Mouse (Mus musculus) left cerebral cortex, adult 8-10 months (tissue): ENCODE results near the gene Mettl22. TPM values are rescaled to one million over a fixed set of nuclear protein-coding genes. Genes with fewer than 3 reads are reported as not detected.

ENCODE experiments used
- DNase-seq, 2 experiments: peaks; one replicate each; pipeline ENCODE4 v3.0.0; 2022; ENCODE audit warnings: low spot score in 2 of 2
- total RNA-seq, 4 experiments: library from RNA; stranded (reverse); gene quantifications; 2 replicates each; pipeline ENCODE4 v1.2.4; 2022

Gene Mettl22
- total RNA-seq, 4 experiments from 2014 or later = 25.5 to 28.8 (median 27.7) TPM

DNA sequence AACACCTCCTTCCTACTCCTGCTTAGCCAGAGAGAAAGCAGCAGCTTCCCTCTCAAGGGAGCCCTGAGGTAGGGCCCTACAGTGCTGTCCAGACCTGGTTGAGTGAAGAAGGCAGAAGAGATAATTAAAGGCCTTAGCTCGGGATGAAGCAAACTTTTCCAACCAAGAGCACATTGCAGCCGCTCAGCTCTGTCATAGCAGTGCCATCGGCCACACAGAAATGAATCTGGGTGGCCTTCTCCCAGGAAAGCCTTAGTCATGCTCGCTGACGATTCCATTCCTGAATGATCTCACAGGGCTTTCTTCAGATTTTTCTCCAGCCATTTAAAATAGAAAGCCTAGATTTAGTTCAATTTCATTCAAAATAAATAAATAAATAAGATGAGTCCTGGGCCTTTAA is 39.3 kb downstream of the Mettl22 start:
- no peak for DNase-seq

DNA sequence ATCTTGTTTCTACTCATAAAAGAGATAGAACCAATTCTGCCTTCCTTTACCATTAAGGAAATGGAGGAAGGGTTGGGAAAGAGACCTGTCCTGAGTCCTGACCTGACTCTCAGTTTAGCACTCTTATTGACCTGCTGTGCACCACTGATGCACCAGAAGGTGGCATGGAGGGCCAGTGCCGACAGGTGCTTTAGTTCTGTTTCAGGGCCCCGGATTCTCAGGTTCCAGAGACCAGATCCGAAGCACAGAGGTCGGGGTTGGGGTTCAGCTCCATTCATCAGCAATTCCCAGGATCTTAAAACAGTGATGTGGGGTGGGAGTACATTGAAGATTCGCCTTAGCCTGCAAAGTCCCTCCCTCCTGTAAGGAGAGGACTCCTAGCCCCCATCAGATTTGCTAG is 42.2 kb downstream of the Mettl22 start:
- DNase-seq = no peak

DNA sequence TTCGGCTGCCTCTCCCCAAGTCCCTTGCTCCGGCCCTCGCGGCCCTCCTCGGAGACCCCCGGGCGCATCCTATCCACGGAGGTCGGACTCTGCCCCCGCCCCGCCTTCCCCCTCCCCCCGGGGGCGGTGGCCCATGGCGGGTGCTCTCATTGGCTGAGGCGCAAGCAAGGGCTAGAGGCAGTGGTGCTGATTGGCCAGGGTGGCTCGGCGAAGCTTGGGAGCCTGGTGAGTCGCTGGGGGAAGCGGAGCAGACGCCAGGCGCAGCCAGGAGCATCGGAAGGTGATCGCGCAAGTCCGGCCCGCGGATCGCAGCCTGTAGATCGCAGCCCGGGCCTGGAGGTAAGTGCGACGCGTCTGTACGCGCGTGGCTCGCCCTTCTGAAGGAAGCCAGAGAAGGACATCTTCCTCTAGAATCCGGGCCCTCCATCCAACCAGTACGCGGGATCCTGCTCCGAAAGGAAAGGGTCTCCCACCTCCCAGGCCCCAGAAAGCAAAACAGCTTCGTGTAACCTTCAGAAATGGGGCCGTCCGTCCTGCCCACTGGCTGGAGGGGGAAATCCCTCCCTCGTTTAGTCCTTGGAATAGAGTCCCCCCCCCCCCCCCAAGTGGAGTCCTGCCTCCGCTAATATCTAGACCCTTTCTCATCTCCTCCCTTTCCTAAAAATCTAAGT is 42.8 kb downstream of the Mettl22 start, which contains the start of gene Abat:
Gene Abat, plus strand, starts transcription at position 194 of the 671 bp plus-strand sequence.
- DNase-seq = peak; percentile 88 to 96

DNA sequence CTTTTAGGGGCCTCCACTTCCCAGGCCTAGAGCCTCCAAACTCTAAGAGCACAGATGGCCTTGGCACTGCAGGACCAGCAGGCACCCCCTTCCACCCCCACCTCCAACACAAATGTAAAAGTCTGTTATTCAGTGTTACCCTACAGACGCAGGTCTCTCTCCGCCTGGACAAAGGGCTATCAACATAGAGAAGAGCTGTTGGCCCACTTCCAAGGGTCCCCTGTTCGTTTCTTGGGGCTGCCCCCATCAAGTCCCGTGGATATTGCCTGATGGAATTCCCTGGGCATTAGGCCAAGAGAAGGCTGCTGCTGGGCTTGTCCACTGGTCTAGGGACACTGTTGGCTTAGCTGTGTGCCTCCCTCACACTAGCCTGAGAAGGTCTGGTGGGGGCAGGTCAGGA is 43.6 kb downstream of the Mettl22 start:
- DNase-seq = peak in 1 of 2 experiments; percentile 17

DNA sequence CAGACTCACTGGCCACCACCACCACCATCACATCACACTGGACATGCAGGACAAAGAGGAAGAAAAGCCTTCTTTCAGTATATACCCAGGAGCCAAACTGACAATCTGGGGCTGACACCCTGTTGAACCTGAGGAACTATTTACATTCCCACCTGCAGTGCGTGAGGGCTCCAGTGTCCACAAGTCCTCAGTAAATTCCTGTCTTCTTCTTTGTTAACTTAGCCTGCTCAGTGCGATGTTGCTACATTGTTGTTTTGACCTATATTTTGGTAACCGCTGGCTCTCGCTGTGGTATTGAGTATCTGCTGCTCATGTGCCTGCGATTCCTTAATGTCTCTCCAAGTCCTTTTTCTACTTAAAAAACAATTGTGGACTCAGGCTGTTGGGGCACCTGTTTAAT is 49.9 kb downstream of the Mettl22 start:
- DNase-seq = no peak

DNA sequence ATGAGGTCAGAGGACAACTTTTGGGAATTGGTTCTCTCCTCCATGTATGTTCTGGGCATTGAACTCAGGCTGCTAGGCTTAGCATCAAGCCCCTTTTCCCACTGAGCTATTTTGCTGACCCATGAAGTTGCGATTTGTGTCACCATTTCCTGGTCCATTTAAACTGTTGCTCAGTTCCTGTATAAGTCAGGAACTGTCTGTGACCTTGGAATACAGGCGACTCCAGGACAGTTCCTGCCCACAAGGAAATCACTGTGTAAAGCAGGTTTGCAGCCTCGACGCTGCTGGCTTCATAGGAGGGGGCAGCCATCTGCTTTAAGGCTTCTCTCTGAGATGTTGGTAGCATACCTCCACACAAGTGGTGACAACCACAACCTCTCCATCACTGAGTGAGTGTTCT is 50.7 kb downstream of the Mettl22 start:
- no peak for DNase-seq

DNA sequence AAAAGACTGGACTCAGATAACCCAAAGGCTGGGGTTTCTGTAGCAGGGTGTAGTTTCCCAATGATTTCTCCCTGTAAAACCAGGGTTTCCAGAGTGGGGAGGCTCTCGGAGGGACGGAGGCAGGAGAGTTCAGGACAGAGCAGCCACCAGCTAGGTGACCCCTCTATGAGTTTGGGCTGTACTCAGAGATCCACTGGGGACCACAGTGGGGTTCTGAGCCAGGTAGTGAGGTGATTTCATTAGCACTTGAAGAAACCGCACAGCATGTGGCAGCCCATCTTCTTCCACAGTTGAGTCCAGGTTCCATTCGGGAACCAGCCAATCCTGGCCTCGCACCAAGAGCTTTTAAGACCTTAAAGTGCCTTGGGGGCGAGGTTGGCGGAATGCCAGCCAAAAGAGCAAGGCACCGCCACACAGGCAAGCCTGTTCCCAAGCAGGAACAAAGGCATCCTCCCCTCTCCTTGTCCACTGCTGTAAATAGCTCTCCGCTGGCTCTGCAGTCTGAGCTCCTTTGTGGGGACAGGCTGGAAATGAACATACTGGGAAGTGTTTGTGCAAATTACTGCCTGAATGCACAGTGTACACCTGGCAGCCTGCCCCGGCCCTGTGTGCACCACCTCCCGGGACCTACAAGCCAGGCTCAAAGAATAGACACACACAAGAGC is 53.0 kb downstream of the Mettl22 start:
- peak in 1 of 2 experiments; percentile 64 for DNase-seq

DNA sequence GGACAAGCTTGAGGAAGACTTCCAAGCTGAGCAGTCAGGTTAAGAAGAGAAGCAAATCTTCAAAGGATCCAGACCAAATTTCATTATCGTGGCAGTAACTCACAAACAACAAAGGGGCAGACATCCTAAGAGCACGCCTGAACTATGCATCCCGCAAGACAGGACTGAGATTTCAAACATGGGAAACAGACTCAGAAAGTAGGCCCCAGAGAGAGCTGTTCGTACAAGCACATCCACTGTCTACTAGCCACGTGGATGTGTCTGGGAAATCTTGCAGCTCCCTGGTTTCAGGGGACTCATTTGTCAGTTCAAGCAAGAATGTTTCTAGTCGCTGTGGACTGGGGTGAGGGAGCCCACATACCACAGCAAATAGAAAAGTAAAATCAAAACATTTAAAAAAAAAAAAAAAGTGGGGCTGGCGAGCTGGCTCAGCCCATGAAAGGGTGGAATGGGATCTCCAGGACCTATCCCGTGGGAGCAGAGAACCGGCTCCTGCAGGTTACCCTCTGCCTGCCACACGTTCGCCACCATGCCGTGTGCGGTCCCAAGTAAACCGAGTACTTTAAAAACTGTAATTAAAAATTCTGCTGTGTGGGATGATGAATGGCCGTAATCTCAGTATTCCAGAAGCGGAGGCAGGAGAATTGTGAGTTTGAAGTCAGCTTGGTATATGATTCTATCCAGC is 53.7 kb downstream of the Mettl22 start:
- DNase-seq = no peak

DNA sequence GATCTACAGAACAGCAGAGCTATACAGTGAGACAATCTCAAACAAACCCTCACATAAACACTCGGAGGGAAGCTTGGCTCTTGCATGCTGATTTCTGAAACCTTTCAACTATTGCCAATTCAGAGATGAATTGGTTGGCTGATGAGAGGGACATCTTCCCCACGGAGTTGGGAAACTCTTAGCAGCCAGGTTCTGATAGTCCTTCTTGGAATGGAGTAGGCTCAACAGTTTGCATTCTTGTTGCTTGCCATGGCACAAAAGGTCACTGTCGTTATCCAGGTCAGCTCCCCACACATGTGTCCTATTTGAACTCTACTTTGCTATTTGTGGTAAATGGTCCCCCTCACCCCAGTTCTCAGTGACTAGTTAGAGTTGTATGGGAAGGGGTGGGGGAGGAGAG is 54.7 kb downstream of the Mettl22 start:
- no peak for DNase-seq

DNA sequence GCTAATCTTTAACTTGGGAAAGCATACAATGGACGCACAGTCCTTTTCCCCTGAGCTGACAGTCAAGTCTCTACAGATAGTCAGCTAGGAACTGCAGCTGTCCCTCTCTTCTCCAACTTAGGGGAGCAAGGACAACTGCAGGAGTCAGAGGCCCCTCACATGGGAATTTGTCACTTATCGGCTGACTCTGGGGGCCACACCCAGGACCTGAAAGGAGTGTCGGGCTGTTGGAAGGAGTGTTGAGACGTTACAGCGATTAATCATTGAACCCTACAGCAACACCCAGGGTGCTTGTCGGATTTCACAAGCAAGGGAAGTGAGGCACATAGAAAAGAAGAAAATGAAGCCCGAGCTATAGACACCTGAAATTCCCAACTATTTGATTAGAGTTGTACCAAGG is 55.3 kb downstream of the Mettl22 start:
- no peak for DNase-seq

DNA sequence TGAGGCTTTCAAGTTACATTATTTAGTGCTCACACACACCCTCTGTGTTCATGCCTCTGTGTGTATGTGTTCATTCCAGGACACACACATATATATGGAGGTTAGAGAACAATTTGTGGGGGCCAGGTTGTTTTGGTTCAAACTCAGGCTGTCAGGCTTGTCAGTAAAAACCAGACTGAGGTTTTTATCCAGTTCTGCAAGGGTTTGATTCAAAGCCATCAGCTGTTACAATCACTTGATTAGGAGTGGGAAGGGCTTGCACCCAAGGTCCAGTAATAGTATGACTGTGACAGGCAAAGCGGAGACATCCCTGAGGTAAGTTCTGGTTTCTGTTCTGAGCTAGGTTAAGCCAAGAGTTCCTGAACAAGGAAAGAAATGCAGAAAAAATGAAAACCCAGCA is 58.8 kb downstream of the Mettl22 start:
- DNase-seq = no peak

DNA sequence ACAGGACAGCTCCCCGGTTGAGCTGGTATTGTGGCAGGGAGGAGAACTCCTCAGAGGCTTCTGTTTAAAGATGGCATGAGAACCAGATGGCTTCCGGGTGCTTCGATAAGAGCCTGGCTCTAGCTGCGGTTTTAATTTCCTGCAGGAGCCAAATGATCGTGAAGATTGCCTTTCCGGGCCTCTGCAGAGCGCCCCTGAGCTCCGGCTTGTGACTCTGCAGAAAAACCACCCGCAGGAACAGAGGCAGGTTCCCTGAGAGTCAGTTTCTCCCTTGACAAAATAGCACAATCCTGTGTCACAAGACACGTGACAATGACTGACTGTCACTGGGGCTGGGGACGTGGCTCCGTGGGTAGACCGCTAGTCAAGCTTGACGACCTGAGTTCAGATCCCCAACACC is 59.4 kb downstream of the Mettl22 start:
- DNase-seq = no peak

DNA sequence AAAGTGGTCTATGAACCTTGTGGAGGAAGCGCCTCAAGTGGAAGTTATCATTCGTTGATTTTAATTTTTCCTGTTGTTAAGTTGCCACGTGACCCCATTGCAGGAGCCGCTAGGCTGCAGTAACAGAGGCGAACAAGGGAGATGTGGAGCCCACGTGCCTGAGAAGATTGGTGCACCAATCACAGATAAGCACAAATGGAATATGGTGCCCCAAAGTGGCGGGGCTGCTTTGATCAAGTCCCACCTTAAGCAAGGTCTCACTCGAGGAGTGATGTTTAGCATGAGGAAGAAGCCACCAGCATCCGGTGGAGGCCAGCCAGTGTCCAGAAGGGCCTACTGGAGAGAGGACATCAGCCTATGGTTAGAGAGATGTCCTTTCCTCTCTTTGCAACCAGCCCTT is 61.9 kb downstream of the Mettl22 start:
- no peak for DNase-seq

DNA sequence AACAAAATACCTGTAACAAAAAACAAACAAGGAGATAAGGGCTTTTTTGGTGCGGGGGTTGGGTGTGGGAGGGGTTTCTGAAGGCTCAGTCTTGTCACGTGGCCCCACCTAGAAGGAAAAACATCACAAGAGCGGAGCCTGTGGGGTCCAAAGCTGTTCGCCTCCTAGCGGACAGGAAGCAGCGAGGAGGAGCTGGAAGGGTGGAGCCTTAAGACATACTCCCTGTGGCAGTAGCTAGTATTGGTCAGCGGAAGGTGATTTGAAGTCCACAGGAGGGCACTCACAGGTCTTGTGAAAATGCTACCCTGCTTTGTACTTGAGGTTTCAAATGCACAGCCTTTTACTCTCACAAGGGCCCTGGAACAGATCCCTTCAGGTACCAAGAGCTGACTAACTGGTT is 62.3 kb downstream of the Mettl22 start:
- DNase-seq = no peak

DNA sequence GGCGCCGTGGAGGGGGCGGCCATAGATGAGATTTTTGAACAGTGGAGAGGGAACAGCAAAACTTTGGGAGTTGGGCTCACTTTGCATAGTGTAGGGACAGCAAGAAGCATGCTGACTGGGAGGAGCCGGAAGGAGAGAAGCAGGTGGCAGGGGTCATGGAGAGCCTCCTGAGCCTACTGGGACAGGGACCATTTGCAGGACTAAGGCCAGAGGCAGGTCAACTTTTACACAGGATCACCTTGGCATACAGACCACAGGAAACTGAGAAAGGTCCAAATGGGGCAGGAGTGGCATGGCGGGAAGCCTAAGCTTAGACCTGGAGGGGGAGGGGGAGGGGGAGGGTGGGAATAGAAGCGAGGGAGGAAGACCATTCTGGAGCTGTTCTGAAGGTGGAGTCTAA is 62.9 kb downstream of the Mettl22 start:
- DNase-seq = no peak

DNA sequence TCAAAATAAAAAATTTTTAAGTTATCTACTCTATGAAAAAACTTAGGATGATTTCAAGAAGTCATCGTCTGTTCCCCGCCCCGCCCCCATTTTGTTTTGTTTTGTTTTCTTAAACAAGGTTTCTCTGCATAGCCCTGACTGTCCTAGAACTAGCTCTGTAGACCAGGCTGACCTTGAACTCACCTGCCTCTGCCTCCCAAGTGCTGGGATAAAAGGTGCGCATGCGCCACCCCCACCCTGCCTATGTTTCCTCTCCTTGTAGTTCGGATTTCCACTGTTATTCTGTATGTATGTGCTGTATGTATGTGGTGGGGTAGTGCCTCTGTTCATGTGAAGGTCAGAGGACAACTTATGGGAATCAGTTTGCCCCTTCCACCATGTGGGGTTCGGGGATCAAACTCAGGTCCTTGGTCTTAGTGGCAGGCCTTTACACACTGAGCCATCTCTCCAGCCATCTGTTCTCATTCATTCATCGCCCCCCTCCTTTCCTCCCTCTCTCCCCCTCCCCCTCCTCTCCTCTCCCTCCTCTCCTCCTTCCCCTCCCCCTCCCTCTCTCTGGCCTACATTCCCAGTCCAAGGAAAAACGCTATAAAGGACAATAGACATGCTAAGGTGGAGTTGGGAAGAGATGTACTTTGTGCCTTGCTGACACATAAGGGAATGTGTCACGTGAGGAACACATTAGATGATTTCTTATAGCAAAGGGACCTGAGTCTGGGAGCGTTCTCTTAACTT is 64.0 kb downstream of the Mettl22 start:
- DNase-seq = no peak

DNA sequence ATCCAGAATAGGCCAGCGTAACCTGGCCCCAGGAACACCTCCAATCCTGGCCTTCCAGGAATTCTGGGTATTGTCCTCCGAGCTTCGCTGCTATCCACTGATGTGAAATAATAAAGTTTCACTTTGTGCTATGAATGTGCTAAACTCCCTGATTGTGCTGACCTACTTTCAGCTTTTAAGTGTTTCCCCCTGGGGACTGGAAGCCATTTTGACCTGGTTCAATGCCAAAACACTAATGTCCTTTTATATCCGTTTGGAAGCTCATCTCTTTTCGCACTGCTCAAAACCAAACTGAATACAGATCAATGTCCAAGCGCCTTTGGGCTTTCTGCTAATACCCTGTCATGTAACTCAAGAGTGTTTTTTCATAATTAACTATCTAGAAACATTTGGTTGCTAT is 64.8 kb downstream of the Mettl22 start:
- DNase-seq = no peak

DNA sequence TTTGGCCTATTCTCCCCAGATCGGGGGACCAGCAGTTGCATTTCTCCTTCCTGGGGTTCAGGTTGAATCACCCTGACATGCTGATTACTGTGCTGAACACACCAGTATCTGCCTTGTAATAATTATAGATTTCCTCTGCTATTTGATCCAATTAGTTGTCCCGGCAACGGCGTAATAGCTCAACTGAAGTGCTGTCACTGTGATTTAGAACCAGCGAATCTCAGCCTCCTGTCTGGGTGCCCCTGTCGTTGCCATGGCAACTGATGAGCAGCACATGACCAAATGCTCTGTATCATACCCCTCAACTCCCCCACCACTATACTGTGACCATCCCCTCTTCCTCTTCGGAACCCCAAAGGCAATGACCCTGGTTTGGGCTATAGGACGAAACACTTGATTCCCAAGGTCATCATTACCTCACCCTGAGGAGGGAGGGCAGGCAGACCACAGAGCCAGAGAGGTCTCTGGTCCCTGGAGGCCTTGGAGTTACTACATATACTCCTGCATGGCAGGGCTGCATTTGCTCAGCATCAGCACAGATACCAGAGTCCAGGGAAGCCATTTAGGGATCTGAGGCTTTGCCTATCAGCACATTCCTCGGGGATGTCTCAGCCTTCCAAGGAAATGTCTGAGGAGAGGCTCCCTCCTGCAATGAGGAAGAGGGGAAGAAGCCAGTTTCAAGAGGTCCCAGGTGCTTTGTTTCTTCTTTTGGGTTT is 68.7 kb downstream of the Mettl22 start:
- DNase-seq = peak in 1 of 2 experiments; percentile 58
